Mouse (Mus musculus): Measurements from ENCODE around the gene Hdac9. TPM values are rescaled to one million over a fixed set of nuclear protein-coding genes. Genes with fewer than 3 reads are reported as not detected.

The Hdac9 gene
- polyA plus RNA-seq, 1 experiment from 2014 or later = 9.8 TPM

GRCm38 (mm10) chr12:34714266-34714939 lies 202.5 kb downstream of the Hdac9 start:
- H3K4me3 ChIP-seq (ENCODE audit: low read depth, low read length) = peak overlapping the region; percentile 7
- WGBS = 34% methylated on average over 14 of the region's 14 CpGs
- no peak for ATAC-seq (ENCODE audit: low read depth)
- no peaks in the 10 kb centered on the region for H3K27me3 ChIP-seq (replicated peaks; ENCODE audit: control insufficient read depth, insufficient read depth, low read length)
- no peak overlapping the region for H3K27ac ChIP-seq (replicated peaks; ENCODE audit: low read depth, low read length)
- H3K9me3 ChIP-seq (ENCODE audit: control insufficient read depth, low read length) = no peaks in the 10 kb centered on the region
- H3K4me1 ChIP-seq (ENCODE audit: control insufficient read depth, insufficient read depth, low read length) = no peaks in the 10 kb centered on the region
- peak; percentile 52 for DNase-seq (ENCODE audit: low spot score)
- no peaks in the 10 kb centered on the region for H3K36me3 ChIP-seq (ENCODE audit: control insufficient read depth, insufficient read depth, low read length)
- no peak overlapping the region for H3K9ac ChIP-seq (ENCODE audit: low read depth, low read length)
- peak overlapping the region; percentile 48 for H3K4me2 ChIP-seq (ENCODE audit: low read depth, low read length)

- 60% methylated on average over 1 of the region's 1 CpGs for WGBS
- Histone ChIP-seq H3K9ac (ENCODE audit: low read depth, low read length) (no peak overlapping the region), H3K4me2 (ENCODE audit: low read depth, low read length) (no peak overlapping the region), H3K9me3 (ENCODE audit: control insufficient read depth, low read length) (no peaks in the 10 kb centered on the region), H3K27me3 (replicated peaks; ENCODE audit: control insufficient read depth, insufficient read depth, low read length) (no peaks in the 10 kb centered on the region), H3K27ac (replicated peaks; ENCODE audit: low read depth, low read length) (no peak overlapping the region), H3K4me1 (ENCODE audit: control insufficient read depth, insufficient read depth, low read length) (no peaks in the 10 kb centered on the region), H3K4me3 (ENCODE audit: low read depth, low read length) (no peak overlapping the region), H3K36me3 (ENCODE audit: control insufficient read depth, insufficient read depth, low read length) (no peaks in the 10 kb centered on the region)
- DNase-seq (ENCODE audit: low spot score) (no peak), ATAC-seq (ENCODE audit: low read depth) (no peak)
These were observed 218.9 kb downstream of the Hdac9 start for GRCm38 (mm10) chr12:34697981-34698380.

DNA sequence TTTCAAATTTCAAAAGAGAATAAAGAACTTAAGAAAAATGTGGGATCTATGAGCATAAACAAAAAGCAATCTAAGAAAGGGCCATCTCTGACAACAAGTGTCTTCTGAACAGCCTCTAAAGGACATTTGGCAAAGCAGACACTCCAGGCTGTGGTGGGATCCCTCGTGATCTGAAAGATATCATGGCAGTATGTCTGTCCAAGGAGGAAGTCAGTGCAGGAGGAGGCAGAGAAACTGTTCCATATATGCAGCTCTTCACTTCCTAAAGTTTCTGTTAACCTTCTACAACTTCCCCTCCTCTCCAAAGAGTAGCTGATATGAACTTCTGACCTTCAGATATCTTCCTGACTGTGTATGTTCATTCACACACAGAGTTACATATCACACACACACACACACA lies 220.2 kb downstream of the Hdac9 start:
- no peaks in the 10 kb centered on the region for H3K36me3 ChIP-seq (ENCODE audit: control insufficient read depth, insufficient read depth, low read length)
- no peaks in the 10 kb centered on the region for H3K9me3 ChIP-seq (ENCODE audit: control insufficient read depth, low read length)
- no peaks in the 10 kb centered on the region for H3K27me3 ChIP-seq (replicated peaks; ENCODE audit: control insufficient read depth, insufficient read depth, low read length)
- WGBS = 93% methylated on average over 1 of the region's 1 CpGs
- H3K4me3 ChIP-seq (ENCODE audit: low read depth, low read length) = no peak overlapping the region
- no peaks in the 10 kb centered on the region for H3K4me1 ChIP-seq (ENCODE audit: control insufficient read depth, insufficient read depth, low read length)
- no peak for DNase-seq (ENCODE audit: low spot score)
- no peak overlapping the region for H3K9ac ChIP-seq (ENCODE audit: low read depth, low read length)
- ATAC-seq (ENCODE audit: low read depth) = no peak
- no peak overlapping the region for H3K4me2 ChIP-seq (ENCODE audit: low read depth, low read length)
- no peak overlapping the region for H3K27ac ChIP-seq (replicated peaks; ENCODE audit: low read depth, low read length)

DNA sequence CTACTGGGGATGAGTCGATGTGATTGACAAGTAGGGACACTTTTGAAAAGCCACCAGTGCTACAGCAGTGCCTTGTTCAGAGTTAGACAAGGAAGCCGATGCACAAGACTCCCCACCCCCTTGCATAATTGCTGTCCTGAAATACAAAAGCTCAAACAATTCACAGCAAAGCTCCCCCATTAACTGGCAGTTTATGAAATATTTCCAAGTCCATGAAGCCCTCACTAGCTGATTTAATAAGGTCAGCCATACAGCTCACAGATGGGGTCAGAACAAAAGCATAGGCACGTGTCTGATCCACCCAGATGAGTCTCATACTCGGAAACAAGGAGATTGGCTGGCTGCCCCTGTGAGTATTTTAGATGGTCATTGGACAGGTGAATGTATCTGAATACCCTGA lies 228.0 kb downstream of the Hdac9 start:
- WGBS = 74% methylated on average over 4 of the region's 4 CpGs
- no peak overlapping the region for H3K27ac ChIP-seq (replicated peaks; ENCODE audit: low read depth, low read length)

GRCm38 (mm10) chr12:34683375-34683774 lies 233.5 kb downstream of the Hdac9 start:
- ATAC-seq (ENCODE audit: low read depth) = peak; percentile 84
- Histone ChIP-seq H3K4me2 (ENCODE audit: low read depth, low read length) (no peak overlapping the region), H3K9me3 (ENCODE audit: control insufficient read depth, low read length) (no peaks in the 10 kb centered on the region), H3K27me3 (replicated peaks; ENCODE audit: control insufficient read depth, insufficient read depth, low read length) (no peaks in the 10 kb centered on the region), H3K36me3 (ENCODE audit: control insufficient read depth, insufficient read depth, low read length) (no peaks in the 10 kb centered on the region), H3K4me1 (ENCODE audit: control insufficient read depth, insufficient read depth, low read length) (peaks cover 7% of the 10 kb centered on the region; the same call in 1 of the 2 replicates), H3K9ac (ENCODE audit: low read depth, low read length) (no peak overlapping the region), H3K27ac (replicated peaks; ENCODE audit: low read depth, low read length) (no peak overlapping the region), H3K4me3 (ENCODE audit: low read depth, low read length) (no peak overlapping the region)
- 46% methylated on average over 4 of the region's 4 CpGs for WGBS
- DNase-seq (ENCODE audit: low spot score) = peak; percentile 68

More for the DNA sequence above, 228.0 kb downstream of the Hdac9 start:
- Histone ChIP-seq H3K36me3 (ENCODE audit: control insufficient read depth, insufficient read depth, low read length) (no peaks in the 10 kb centered on the region), H3K4me1 (ENCODE audit: control insufficient read depth, insufficient read depth, low read length) (no peaks in the 10 kb centered on the region), H3K9me3 (ENCODE audit: control insufficient read depth, low read length) (no peaks in the 10 kb centered on the region), H3K27me3 (replicated peaks; ENCODE audit: control insufficient read depth, insufficient read depth, low read length) (no peaks in the 10 kb centered on the region), H3K9ac (ENCODE audit: low read depth, low read length) (no peak overlapping the region), H3K4me2 (ENCODE audit: low read depth, low read length) (no peak overlapping the region), H3K4me3 (ENCODE audit: low read depth, low read length) (no peak overlapping the region)
- ATAC-seq (ENCODE audit: low read depth) = no peak; the same call in 1 of the 2 replicates
- DNase-seq (ENCODE audit: low spot score) = no peak

DNA sequence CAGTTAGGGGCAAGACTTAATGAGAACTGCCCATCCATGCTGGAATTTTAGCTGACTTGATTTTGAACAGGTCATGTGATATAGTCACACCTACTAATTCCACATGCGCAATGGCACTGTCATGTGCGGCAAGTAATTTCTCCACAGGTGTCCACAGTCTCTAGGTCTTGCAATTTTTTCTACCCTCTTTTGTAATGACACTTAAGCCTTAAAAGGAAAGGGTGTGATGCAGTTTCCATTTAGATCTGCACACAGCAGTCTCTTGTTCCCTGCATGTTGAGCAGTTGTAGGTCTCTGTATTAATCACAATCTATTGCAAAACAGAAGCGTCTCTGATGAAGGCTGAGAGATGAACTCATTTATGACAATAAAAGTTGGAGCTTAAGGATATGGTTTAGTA lies 234.2 kb downstream of the Hdac9 start:
- H3K4me1 ChIP-seq (ENCODE audit: control insufficient read depth, insufficient read depth, low read length) = peaks cover 7% of the 10 kb centered on the region; the same call in 1 of the 2 replicates
- ATAC-seq (ENCODE audit: low read depth) = no peak
- H3K4me2 ChIP-seq (ENCODE audit: low read depth, low read length) = no peak overlapping the region
- no peak for DNase-seq (ENCODE audit: low spot score)
- no peak overlapping the region for H3K27ac ChIP-seq (replicated peaks; ENCODE audit: low read depth, low read length)
- 86% methylated on average over 3 of the region's 3 CpGs for WGBS
- no peak overlapping the region for H3K9ac ChIP-seq (ENCODE audit: low read depth, low read length)
- H3K4me3 ChIP-seq (ENCODE audit: low read depth, low read length) = no peak overlapping the region
- no peaks in the 10 kb centered on the region for H3K27me3 ChIP-seq (replicated peaks; ENCODE audit: control insufficient read depth, insufficient read depth, low read length)
- H3K9me3 ChIP-seq (ENCODE audit: control insufficient read depth, low read length) = no peaks in the 10 kb centered on the region
- H3K36me3 ChIP-seq (ENCODE audit: control insufficient read depth, insufficient read depth, low read length) = no peaks in the 10 kb centered on the region

DNA sequence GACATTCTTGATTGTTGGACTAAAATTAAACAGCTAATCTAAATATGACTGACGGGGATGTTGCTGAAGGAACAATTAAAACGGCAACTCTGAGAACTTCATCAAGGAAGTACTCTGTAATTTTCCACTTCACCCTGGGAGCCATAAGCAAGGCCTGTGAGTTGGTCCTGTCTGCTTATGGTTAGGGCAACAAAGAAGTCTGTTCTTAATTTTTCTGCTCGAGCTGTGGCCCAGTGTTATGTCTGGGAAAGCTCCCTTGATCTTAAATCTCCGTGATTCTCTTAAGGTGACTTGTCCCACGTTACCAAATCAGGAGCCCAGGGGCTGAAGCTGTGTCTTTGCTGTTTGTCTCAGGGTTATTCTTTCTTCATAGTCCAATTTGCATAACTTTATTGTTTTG lies 236.3 kb downstream of the Hdac9 start:
- no peak overlapping the region for H3K27ac ChIP-seq (replicated peaks; ENCODE audit: low read depth, low read length)
- WGBS = 19% methylated on average over 5 of the region's 5 CpGs

DNA sequence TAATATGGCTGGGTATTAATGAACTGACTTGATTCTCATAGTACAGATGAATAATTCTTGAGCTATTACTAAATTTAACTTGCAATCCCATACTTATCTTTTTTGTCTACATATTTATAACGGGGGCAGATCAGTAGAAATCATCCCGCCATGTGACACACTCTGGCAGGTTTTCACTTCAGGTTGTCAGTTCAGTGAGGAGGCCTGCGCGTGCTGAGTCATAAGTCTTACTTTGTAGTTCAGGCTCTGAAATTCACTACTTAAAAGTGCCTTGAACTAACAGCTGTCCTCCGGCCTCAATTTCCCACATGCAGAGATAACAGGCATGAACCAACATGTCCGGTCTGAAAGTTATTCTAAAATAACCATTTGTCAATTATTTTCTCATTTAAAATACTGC lies 239.8 kb downstream of the Hdac9 start:
- DNase-seq (ENCODE audit: low spot score) (no peak), ATAC-seq (ENCODE audit: low read depth) (no peak)
- Histone ChIP-seq H3K4me1 (ENCODE audit: control insufficient read depth, insufficient read depth, low read length) (peaks cover 7% of the 10 kb centered on the region; the same call in 1 of the 2 replicates), H3K4me2 (ENCODE audit: low read depth, low read length) (no peak overlapping the region), H3K9me3 (ENCODE audit: control insufficient read depth, low read length) (no peaks in the 10 kb centered on the region), H3K27me3 (replicated peaks; ENCODE audit: control insufficient read depth, insufficient read depth, low read length) (no peaks in the 10 kb centered on the region), H3K36me3 (ENCODE audit: control insufficient read depth, insufficient read depth, low read length) (no peaks in the 10 kb centered on the region), H3K4me3 (ENCODE audit: low read depth, low read length) (no peak overlapping the region), H3K9ac (ENCODE audit: low read depth, low read length) (no peak overlapping the region), H3K27ac (replicated peaks; ENCODE audit: low read depth, low read length) (no peak overlapping the region)
- WGBS = 74% methylated on average over 6 of the region's 6 CpGs

More for the DNA sequence above, 236.3 kb downstream of the Hdac9 start:
- DNase-seq (ENCODE audit: low spot score) = peak; percentile 22
- no peak for ATAC-seq (ENCODE audit: low read depth)
- Histone ChIP-seq H3K36me3 (ENCODE audit: control insufficient read depth, insufficient read depth, low read length) (no peaks in the 10 kb centered on the region), H3K9ac (ENCODE audit: low read depth, low read length) (no peak overlapping the region), H3K9me3 (ENCODE audit: control insufficient read depth, low read length) (no peaks in the 10 kb centered on the region), H3K27me3 (replicated peaks; ENCODE audit: control insufficient read depth, insufficient read depth, low read length) (no peaks in the 10 kb centered on the region), H3K4me2 (ENCODE audit: low read depth, low read length) (no peak overlapping the region), H3K4me3 (ENCODE audit: low read depth, low read length) (no peak overlapping the region), H3K4me1 (ENCODE audit: control insufficient read depth, insufficient read depth, low read length) (peaks cover 7% of the 10 kb centered on the region; the same call in 1 of the 2 replicates)

GRCm38 (mm10) chr12:34674235-34674634 lies 242.7 kb downstream of the Hdac9 start:
- Histone ChIP-seq H3K9me3 (ENCODE audit: control insufficient read depth, low read length) (no peaks in the 10 kb centered on the region), H3K9ac (ENCODE audit: low read depth, low read length) (no peak overlapping the region), H3K4me1 (ENCODE audit: control insufficient read depth, insufficient read depth, low read length) (no peaks in the 10 kb centered on the region), H3K4me3 (ENCODE audit: low read depth, low read length) (no peak overlapping the region), H3K27ac (replicated peaks; ENCODE audit: low read depth, low read length) (no peak overlapping the region), H3K4me2 (ENCODE audit: low read depth, low read length) (no peak overlapping the region), H3K36me3 (ENCODE audit: control insufficient read depth, insufficient read depth, low read length) (no peaks in the 10 kb centered on the region), H3K27me3 (replicated peaks; ENCODE audit: control insufficient read depth, insufficient read depth, low read length) (no peaks in the 10 kb centered on the region)
- DNase-seq (ENCODE audit: low spot score) = no peak
- WGBS = 60% methylated on average over 2 of the region's 2 CpGs
- no peak for ATAC-seq (ENCODE audit: low read depth)

All from embryonic facial prominence, embryonic 14.5 days (tissue).